In the genomic region with DNA sequence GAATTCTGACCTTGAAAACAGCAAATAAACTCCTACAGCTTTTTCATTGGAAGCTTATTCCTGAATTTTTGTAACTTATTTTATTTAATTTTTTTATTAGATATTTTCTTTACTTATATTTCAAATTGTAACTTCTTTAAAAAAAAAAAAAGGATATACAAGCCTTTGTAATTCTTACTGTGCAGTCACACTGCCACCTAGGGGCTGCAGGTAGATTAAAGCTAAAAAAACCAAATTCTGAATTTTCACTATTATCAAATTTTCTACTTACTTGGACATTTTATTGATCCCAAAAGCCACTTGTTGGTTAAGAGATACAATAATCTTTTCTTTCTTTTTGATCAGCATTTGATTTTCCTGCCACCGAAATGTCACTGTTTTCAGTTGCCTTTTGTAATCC, we compare ENCODE assay signal across 9 mouse cellular contexts. TPM values are rescaled to one million over a fixed set of nuclear protein-coding genes. Genes with fewer than 3 reads are reported as not detected.
DNase-seq lines count a peak whose midpoint lies in the region; ATAC-seq and TF ChIP-seq lines count a peak whose summit lies in the region.
"Had no signal": no experiment of that assay in that cellular context is flagged by ENCODE, and none has a peak within 500 bp of the region (broad histone marks: within the 10 kb centered on the region; RNA-seq: fewer than 3 reads in every experiment).

No protein-coding gene starts in this region.

- TF ChIP-seq POLR2A in cerebellum, adult 2 months (IDR thresholded peaks at IDR 0.05; ENCODE audit: borderline replicate concordance, insufficient read depth, low read length), result no peak

- no peak overlapping the region for H3K9ac ChIP-seq in liver, embryonic 11.5 days (ENCODE audit: low read depth, low read length)
- H3K9ac ChIP-seq: limb, embryonic 15.5 days had no signal

- ATAC-seq in liver, embryonic 11.5 days (replicated peaks; ENCODE audit: low FRiP score), result no peak

- TF ChIP-seq CTCF in cerebellum, adult 2 months (IDR thresholded peaks at IDR 0.05; ENCODE audit: borderline replicate concordance, insufficient read depth, low read depth, low read length), result no peak

- H3K4me3 ChIP-seq in cerebellum, adult 2 months (replicated peaks; ENCODE audit: insufficient read depth, low read depth, low read length), result no peak overlapping the region
- H3K4me3 ChIP-seq in liver, embryonic 11.5 days (ENCODE audit: low read depth, low read length), result no peak overlapping the region
- H3K4me3 ChIP-seq: limb, embryonic 15.5 days had no signal

- H3K4me1 ChIP-seq in cerebellum, adult 2 months (ENCODE audit: control insufficient read depth, insufficient read depth, low read length), result no peaks in the 10 kb centered on the region
- H3K4me1 ChIP-seq in liver, embryonic 11.5 days (replicated peaks; ENCODE audit: control insufficient read depth, insufficient read depth, low read length), result no peaks in the 10 kb centered on the region
- H3K4me1 ChIP-seq: limb, embryonic 15.5 days had no signal

- H3K9me3 ChIP-seq in liver, embryonic 11.5 days (ENCODE audit: control insufficient read depth, low read length), result no peaks in the 10 kb centered on the region
- H3K9me3 ChIP-seq: limb, embryonic 15.5 days had no signal

- DNase-seq in cerebellum, postnatal 36 days, result peak; percentile 7 to 10
- no peak for DNase-seq in cerebellum, adult 2 months
- DNase-seq in liver, result peak; percentile 3
- DNase-seq in liver, embryonic 11.5 days (ENCODE audit: low spot score), result no peak
- peak; percentile 13 for DNase-seq in R1 (ENCODE audit: low read depth, low spot score)
- peak; percentile 37 for DNase-seq in retina, embryonic 14.5 days (ENCODE audit: low spot score)
- no peak for DNase-seq in T-cell, adult 2 months (ENCODE audit: low spot score)
- no peak for DNase-seq in ovary, postnatal 36 days (ENCODE audit: low spot score)

- no peak overlapping the region for H3K4me2 ChIP-seq in liver, embryonic 11.5 days
- H3K4me2 ChIP-seq: limb, embryonic 15.5 days had no signal

- peaks cover 2% of the 10 kb centered on the region; the same call in 1 of the 2 replicates for H3K36me3 ChIP-seq in liver, embryonic 11.5 days (ENCODE audit: control insufficient read depth, insufficient read depth, low read length)

- WGBS in cerebellum, adult 2 months, result 92% methylated on average over 1 of the region's 1 CpGs
- 59% methylated on average over 1 of the region's 1 CpGs for WGBS in liver, embryonic 11.5 days

- no peaks in the 10 kb centered on the region for H3K27me3 ChIP-seq in cerebellum, adult 2 months (ENCODE audit: control insufficient read depth, insufficient read depth, low read length)
- no peaks in the 10 kb centered on the region for H3K27me3 ChIP-seq in liver, embryonic 11.5 days (replicated peaks; ENCODE audit: control insufficient read depth, insufficient read depth, low read length)
- H3K27me3 ChIP-seq: limb, embryonic 15.5 days had no signal

- H3K27ac ChIP-seq in cerebellum, adult 2 months (ENCODE audit: insufficient read depth, low read length), result no peak overlapping the region
- no peak overlapping the region for H3K27ac ChIP-seq in liver, embryonic 11.5 days (ENCODE audit: low read depth, low read length)
- H3K27ac ChIP-seq: limb, embryonic 15.5 days had no signal

RNA-seq across cellular contexts. Expression of a gene that starts 52.2 kb away (rescaled TPM):
- polyA plus RNA-seq in cerebellum, adult 2 months (2012; rRNA removed), result 67.2 and 76.2 TPM in 2 replicates
- 23.6 and 25.5 TPM in 2 replicates for polyA plus RNA-seq in liver, embryonic 11.5 days (2014; fragmentation: Nextera tagmentation; extraction: Ambion mirVana)

RNA-seq across cellular contexts. Expression of a gene that starts 52.2 kb away (rescaled TPM):
- 1.4 and 1.9 TPM in 2 replicates for polyA plus RNA-seq in cerebellum, adult 2 months (2012; rRNA removed)
- polyA plus RNA-seq in liver, embryonic 11.5 days (2014; fragmentation: Nextera tagmentation; extraction: Ambion mirVana), result 34.0 and 38.3 TPM in 2 replicates

Comparison
In these comparisons a context has a peak if more than half of its experiments do, and no peak if none do; other contexts are left out.
1. DNase-seq: peak in cerebellum, postnatal 36 days (2 of 2), liver (single experiment), R1 (single experiment) and retina, embryonic 14.5 days (single experiment); none in cerebellum, adult 2 months (0 of 2), liver, embryonic 11.5 days (single experiment), T-cell, adult 2 months (single experiment) and ovary, postnatal 36 days (single experiment).
2. RNA of a gene that starts 52.2 kb away (polyA plus RNA-seq): 34.0 to 38.3 TPM in liver, embryonic 11.5 days; 1.4 to 1.9 TPM in cerebellum, adult 2 months; every median in the first group is over 10 times any median in the second.